Mouse (Mus musculus): ENCODE results near the gene Ceacam16. TPM values are rescaled to one million over a fixed set of nuclear protein-coding genes. Genes with fewer than 3 reads are reported as not detected.

Ceacam16 gene
- polyA plus RNA-seq (2014; fragmentation: Illumina TruSeq; extraction: RNeasy Lipid Tissue Mini Kit (QIAGEN cat#74804); ENCODE audit: low read depth, low replicate concordance), result not detected

DNA sequence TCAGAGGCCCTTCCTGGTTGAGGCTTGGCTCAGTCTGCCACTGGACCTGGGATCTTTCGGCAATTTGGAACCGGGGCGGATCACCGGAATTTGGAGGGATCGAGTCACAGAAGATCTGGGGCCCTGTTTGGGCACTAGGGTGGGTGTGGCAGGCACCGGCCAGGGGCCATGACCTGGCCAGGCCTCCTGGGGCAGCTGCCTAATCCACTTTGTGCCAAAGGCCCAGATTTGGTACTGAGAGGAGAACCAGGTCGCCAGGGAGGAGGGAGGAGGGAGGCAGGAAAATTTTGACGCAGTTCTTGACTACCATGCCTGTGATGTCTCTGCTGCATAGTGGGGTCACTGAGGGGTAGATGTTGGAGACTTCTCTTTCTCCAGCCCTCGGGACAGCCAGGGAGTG lies at the start of gene Ceacam16:
TSS of gene Ceacam16 (minus strand) at position 101 of the 400 bp plus-strand sequence.

GRCm38 (mm10) chr7:19887849-19888248 lies 26.8 kb upstream of the Ceacam16 start, which contains the start of gene Ceacam19:
TSS of gene Ceacam19 (minus strand) at chr7:19887965.

GRCm38 (mm10) chr7:19851858-19852570 lies 9.1 kb downstream of the Ceacam16 start, which contains the start of gene Gm19345:
TSS of gene Gm19345 (plus strand) at chr7:19852003.

GRCm38 (mm10) chr7:19822604-19823058 lies 38.5 kb downstream of the Ceacam16 start, which contains the start of gene Bcl3:
TSS of gene Bcl3 (minus strand) at chr7:19822770.

Other genes starting within 250 kb of the Ceacam16 start
- 0.39 TPM for gene Relb, start 231.9 kb downstream of the Ceacam16 start, polyA plus RNA-seq (2014; fragmentation: Illumina TruSeq; extraction: RNeasy Lipid Tissue Mini Kit (QIAGEN cat#74804); ENCODE audit: low read depth, low replicate concordance)
- gene Clptm1, start 196.3 kb downstream of the Ceacam16 start, polyA plus RNA-seq (2014; fragmentation: Illumina TruSeq; extraction: RNeasy Lipid Tissue Mini Kit (QIAGEN cat#74804); ENCODE audit: low read depth, low replicate concordance), result 17.7 TPM
- not detected for gene Apoc2, start 183.4 kb downstream of the Ceacam16 start, polyA plus RNA-seq (2014; fragmentation: Illumina TruSeq; extraction: RNeasy Lipid Tissue Mini Kit (QIAGEN cat#74804); ENCODE audit: low read depth, low replicate concordance)
- not detected for gene Gm44805, start 179.9 kb downstream of the Ceacam16 start, polyA plus RNA-seq (2014; fragmentation: Illumina TruSeq; extraction: RNeasy Lipid Tissue Mini Kit (QIAGEN cat#74804); ENCODE audit: low read depth, low replicate concordance)
- gene Apoc4, start 179.8 kb downstream of the Ceacam16 start, polyA plus RNA-seq (2014; fragmentation: Illumina TruSeq; extraction: RNeasy Lipid Tissue Mini Kit (QIAGEN cat#74804); ENCODE audit: low read depth, low replicate concordance), result not detected
- 9.0 TPM for gene Apoc1, start 168.6 kb downstream of the Ceacam16 start, polyA plus RNA-seq (2014; fragmentation: Illumina TruSeq; extraction: RNeasy Lipid Tissue Mini Kit (QIAGEN cat#74804); ENCODE audit: low read depth, low replicate concordance)
- 3.0 TPM for gene Apoe, start 162.1 kb downstream of the Ceacam16 start, polyA plus RNA-seq (2014; fragmentation: Illumina TruSeq; extraction: RNeasy Lipid Tissue Mini Kit (QIAGEN cat#74804); ENCODE audit: low read depth, low replicate concordance)
- 0.38 TPM for gene Tomm40, start 145.9 kb downstream of the Ceacam16 start, polyA plus RNA-seq (2014; fragmentation: Illumina TruSeq; extraction: RNeasy Lipid Tissue Mini Kit (QIAGEN cat#74804); ENCODE audit: low read depth, low replicate concordance)
- gene Nectin2, start 110.8 kb downstream of the Ceacam16 start, polyA plus RNA-seq (2014; fragmentation: Illumina TruSeq; extraction: RNeasy Lipid Tissue Mini Kit (QIAGEN cat#74804); ENCODE audit: low read depth, low replicate concordance), result 7.8 TPM
- gene Bcam, start 90.3 kb downstream of the Ceacam16 start, polyA plus RNA-seq (2014; fragmentation: Illumina TruSeq; extraction: RNeasy Lipid Tissue Mini Kit (QIAGEN cat#74804); ENCODE audit: low read depth, low replicate concordance), result not detected
- not detected for gene Cblc, start 64.5 kb downstream of the Ceacam16 start, polyA plus RNA-seq (2014; fragmentation: Illumina TruSeq; extraction: RNeasy Lipid Tissue Mini Kit (QIAGEN cat#74804); ENCODE audit: low read depth, low replicate concordance)
- 0.53 TPM for gene Bcl3, start 38.5 kb downstream of the Ceacam16 start, polyA plus RNA-seq (2014; fragmentation: Illumina TruSeq; extraction: RNeasy Lipid Tissue Mini Kit (QIAGEN cat#74804); ENCODE audit: low read depth, low replicate concordance)
- not detected for gene Gm19345, start 9.3 kb downstream of the Ceacam16 start, polyA plus RNA-seq (2014; fragmentation: Illumina TruSeq; extraction: RNeasy Lipid Tissue Mini Kit (QIAGEN cat#74804); ENCODE audit: low read depth, low replicate concordance)
- not detected for gene Ceacam19, start 26.7 kb upstream of the Ceacam16 start, polyA plus RNA-seq (2014; fragmentation: Illumina TruSeq; extraction: RNeasy Lipid Tissue Mini Kit (QIAGEN cat#74804); ENCODE audit: low read depth, low replicate concordance)
- 7.9 TPM for gene Pvr, start 59.9 kb upstream of the Ceacam16 start, polyA plus RNA-seq (2014; fragmentation: Illumina TruSeq; extraction: RNeasy Lipid Tissue Mini Kit (QIAGEN cat#74804); ENCODE audit: low read depth, low replicate concordance)
- not detected for gene Igsf23, start 89.5 kb upstream of the Ceacam16 start, polyA plus RNA-seq (2014; fragmentation: Illumina TruSeq; extraction: RNeasy Lipid Tissue Mini Kit (QIAGEN cat#74804); ENCODE audit: low read depth, low replicate concordance)
- 1.4 TPM for gene Ceacam20, start 104.1 kb upstream of the Ceacam16 start, polyA plus RNA-seq (2014; fragmentation: Illumina TruSeq; extraction: RNeasy Lipid Tissue Mini Kit (QIAGEN cat#74804); ENCODE audit: low read depth, low replicate concordance)
- 1.6 TPM for gene Nlrp9b, start 130.2 kb upstream of the Ceacam16 start, polyA plus RNA-seq (2014; fragmentation: Illumina TruSeq; extraction: RNeasy Lipid Tissue Mini Kit (QIAGEN cat#74804); ENCODE audit: low read depth, low replicate concordance)
- gene Vmn1r91, start 238.4 kb upstream of the Ceacam16 start, polyA plus RNA-seq (2014; fragmentation: Illumina TruSeq; extraction: RNeasy Lipid Tissue Mini Kit (QIAGEN cat#74804); ENCODE audit: low read depth, low replicate concordance), result not detected

All from testis, adult 10 weeks (tissue).